Mouse (Mus musculus) limb, embryonic 12.5 days (tissue): ENCODE results near the gene Sntg2. TPM values are rescaled to one million over a fixed set of nuclear protein-coding genes. Genes with fewer than 3 reads are reported as not detected.

Source experiments
- ATAC-seq: fragments of 200-750 bp; cut with Nextera tagmentation; 2 replicates; pipeline ENCODE4 v1.8.0; 2017; ENCODE audit warnings: low read depth, moderate TSS enrichment; ENCODE audit not compliant: insufficient number of reproducible peaks, insufficient read depth, low FRiP score, low TSS enrichment
- H3K27ac ChIP-seq: fragments of 300-500 bp; sonication (generic); 2 replicates; pipeline ENCODE4 v1.5.1; 2016; ENCODE audit warnings: mild to moderate bottlenecking, moderate library complexity
- H3K27me3 ChIP-seq: fragments of 300-500 bp; sonication (generic); 2 replicates; pipeline ENCODE4 v1.6.1; 2016; ENCODE audit warnings: mild to moderate bottlenecking, moderate library complexity
- H3K36me3 ChIP-seq: fragments of 300-500 bp; sonication (generic); 2 replicates; pipeline ENCODE4 v1.6.1; 2016; ENCODE audit warnings: mild to moderate bottlenecking, moderate library complexity
- H3K4me1 ChIP-seq: fragments of 300-500 bp; sonication (generic); replicated peaks from 2 replicates; pipeline ENCODE4 v1.6.1; 2016
- H3K4me2 ChIP-seq: fragments of 300-500 bp; sonication (generic); 2 replicates; pipeline ENCODE4 v1.6.1; 2016; ENCODE audit warnings: mild to moderate bottlenecking, moderate library complexity
- H3K4me3 ChIP-seq: fragments of 300-500 bp; sonication (generic); replicated peaks from 2 replicates; pipeline ENCODE4 v1.5.1; 2016; ENCODE audit warnings: mild to moderate bottlenecking
- H3K9ac ChIP-seq: fragments of 300-500 bp; sonication (generic); replicated peaks from 2 replicates; pipeline ENCODE4 v1.6.1; 2016; ENCODE audit warnings: mild to moderate bottlenecking, moderate library complexity
- H3K9me3 ChIP-seq: fragments of 300-500 bp; sonication (generic); 2 replicates; pipeline ENCODE4 v1.6.1; 2016; ENCODE audit warnings: mild to moderate bottlenecking, moderate library complexity
- WGBS: fragments of 180-500 bp; shearing (Covaris S2); methylation state at CpG from one replicate; pipeline ENCODE4 v1.1.7; 2016; 5-methylcytosine and 5-hydroxymethylcytosine counted together
- polyA plus RNA-seq: library from polyadenylated mRNA; unstranded; fragments of >200 nt; fragmentation: Nextera tagmentation; extraction: Ambion mirVana; gene quantifications from 2 replicates; pipeline ENCODE4 v1.2.1, GENCODE M21; 2016

Sntg2 gene
- polyA plus RNA-seq, 1 experiment from 2014 or later: 1.8 TPM

GRCm38 (mm10) chr12:30348036-30348435 lies 25.1 kb downstream of the Sntg2 start:
- 0 out of 2 replicates have a peak, but pooled peaks cover 3% of the 10 kb centered on the region for H3K27me3 ChIP-seq
- no peaks in the 10 kb centered on the region for H3K9me3 ChIP-seq
- no peak for ATAC-seq
- H3K9ac ChIP-seq: no peak overlapping the region
- peaks cover 12% of the 10 kb centered on the region for H3K4me1 ChIP-seq
- no peak overlapping the region for H3K27ac ChIP-seq
- H3K36me3 ChIP-seq: no peaks in the 10 kb centered on the region
- no peak overlapping the region for H3K4me2 ChIP-seq
- H3K4me3 ChIP-seq: no peak overlapping the region
- 94% methylated on average over 1 of the region's 1 CpGs for WGBS

- H3K4me1 ChIP-seq: peaks cover 10% of the 10 kb centered on the region
- no peaks in the 10 kb centered on the region for H3K36me3 ChIP-seq
- ATAC-seq: no peak
- H3K9me3 ChIP-seq: no peaks in the 10 kb centered on the region
- 74% methylated on average over 4 of the region's 4 CpGs for WGBS
- H3K4me2 ChIP-seq: no peak overlapping the region
- no peak overlapping the region for H3K9ac ChIP-seq
- H3K27ac ChIP-seq: no peak overlapping the region
- H3K27me3 ChIP-seq: 0 out of 2 replicates have a peak, but pooled peaks cover 3% of the 10 kb centered on the region
- no peak overlapping the region for H3K4me3 ChIP-seq
These were observed 25.9 kb downstream of the Sntg2 start for GRCm38 (mm10) chr12:30347284-30347683.

DNA sequence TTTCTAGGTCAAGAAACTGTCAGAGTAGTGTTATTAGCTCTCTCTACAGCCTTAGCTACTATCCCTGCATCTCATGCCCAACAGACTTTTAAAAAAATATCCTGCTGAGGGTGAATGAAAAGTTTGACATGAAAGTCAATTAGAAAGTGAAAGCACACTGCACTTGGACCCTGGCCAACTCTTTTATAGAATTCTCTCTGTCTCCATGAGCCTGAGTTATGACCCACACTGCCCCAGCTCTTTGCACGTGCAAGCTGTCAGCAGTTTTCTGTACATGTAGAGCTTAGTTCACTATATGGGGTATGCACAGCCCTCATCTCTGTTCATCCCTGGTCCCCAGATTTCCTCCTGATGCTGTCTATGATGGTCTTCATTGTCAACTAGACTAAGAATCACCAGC lies 28.4 kb downstream of the Sntg2 start:
- no peak overlapping the region for H3K4me3 ChIP-seq
- H3K9ac ChIP-seq: no peak overlapping the region
- no peak overlapping the region for H3K4me2 ChIP-seq
- H3K9me3 ChIP-seq: no peaks in the 10 kb centered on the region
- no peak overlapping the region for H3K27ac ChIP-seq
- ATAC-seq: no peak; the same call in 1 of the 2 replicates
- peaks cover 3% of the 10 kb centered on the region; the same call in 1 of the 2 replicates for H3K27me3 ChIP-seq
- 25% methylated on average over 1 of the region's 1 CpGs for WGBS
- peaks cover 8% of the 10 kb centered on the region; the same call in 1 of the 2 replicates for H3K4me1 ChIP-seq
- no peaks in the 10 kb centered on the region for H3K36me3 ChIP-seq

DNA sequence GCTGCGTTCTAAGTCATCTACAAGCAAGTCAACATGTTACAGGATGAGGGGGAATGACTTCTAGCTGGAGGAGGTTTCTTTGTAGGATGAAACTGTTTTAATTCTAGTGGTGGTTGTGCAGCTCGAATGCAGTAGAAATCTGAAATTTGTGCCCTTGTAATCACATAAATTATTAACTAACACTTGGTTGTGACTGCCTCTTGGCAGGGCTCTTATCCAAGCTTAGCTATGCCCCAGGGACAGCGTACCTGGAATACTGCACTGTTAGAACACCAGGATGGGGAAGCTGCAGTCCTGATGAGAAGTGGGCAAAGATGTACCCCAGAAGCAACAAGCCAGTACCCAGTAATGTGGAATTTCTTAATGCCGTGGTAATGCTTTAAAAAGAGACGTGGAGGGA lies 36.9 kb downstream of the Sntg2 start:
- H3K4me3 ChIP-seq: no peak overlapping the region

GRCm38 (mm10) chr12:30334502-30334901 lies 38.7 kb downstream of the Sntg2 start:
- H3K9me3 ChIP-seq: no peaks in the 10 kb centered on the region
- 96% methylated on average over 2 of the region's 2 CpGs for WGBS
- H3K9ac ChIP-seq: no peak overlapping the region
- no peaks in the 10 kb centered on the region for H3K36me3 ChIP-seq
- ATAC-seq: no peak
- no peak overlapping the region for H3K27ac ChIP-seq
- no peak overlapping the region for H3K4me3 ChIP-seq
- no peak overlapping the region for H3K4me2 ChIP-seq
- H3K27me3 ChIP-seq: peaks cover 7% of the 10 kb centered on the region; the same call in 1 of the 2 replicates
- no peaks in the 10 kb centered on the region for H3K4me1 ChIP-seq

More for the DNA sequence above, 36.9 kb downstream of the Sntg2 start:
- 87% methylated on average over 5 of the region's 5 CpGs for WGBS
- H3K27me3 ChIP-seq: peaks cover 7% of the 10 kb centered on the region; the same call in 1 of the 2 replicates
- no peak overlapping the region for H3K4me2 ChIP-seq
- no peaks in the 10 kb centered on the region for H3K36me3 ChIP-seq
- H3K9me3 ChIP-seq: no peaks in the 10 kb centered on the region
- no peak overlapping the region for H3K9ac ChIP-seq
- H3K27ac ChIP-seq: no peak overlapping the region
- no peak for ATAC-seq
- H3K4me1 ChIP-seq: no peaks in the 10 kb centered on the region

GRCm38 (mm10) chr12:30317971-30318370 lies 55.2 kb downstream of the Sntg2 start:
- ATAC-seq: 0 out of 2 replicates have a peak, but pooled peaks have one; percentile 37
- 20% methylated on average over 2 of the region's 2 CpGs for WGBS
- Histone ChIP-seq H3K9ac (no peak overlapping the region), H3K4me2 (no peak overlapping the region), H3K9me3 (no peaks in the 10 kb centered on the region), H3K27me3 (no peaks in the 10 kb centered on the region), H3K27ac (no peak overlapping the region), H3K4me1 (no peaks in the 10 kb centered on the region), H3K4me3 (no peak overlapping the region), H3K36me3 (no peaks in the 10 kb centered on the region)

DNA sequence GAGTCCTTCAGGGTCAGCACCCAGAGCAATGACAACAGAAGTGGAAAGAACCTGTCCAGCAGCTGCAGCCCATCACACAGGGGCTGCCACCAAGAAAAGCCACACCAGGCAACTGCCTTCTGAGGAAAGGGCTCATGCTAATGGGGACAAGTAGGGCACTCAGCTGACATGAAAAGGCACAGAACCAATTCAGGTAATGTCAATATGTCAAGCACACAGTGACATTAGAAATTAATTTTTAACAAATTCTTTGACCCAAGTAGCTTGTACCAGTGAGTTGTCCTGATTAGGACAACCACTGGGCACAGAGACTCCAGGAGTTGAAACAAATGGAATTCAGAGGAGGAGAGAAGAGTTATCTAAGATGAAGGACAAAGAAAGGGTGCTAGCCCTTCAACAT lies 60.2 kb downstream of the Sntg2 start:
- no peak for ATAC-seq
- Histone ChIP-seq H3K9me3 (no peaks in the 10 kb centered on the region), H3K9ac (no peak overlapping the region), H3K27ac (no peak overlapping the region), H3K27me3 (no peaks in the 10 kb centered on the region), H3K4me2 (no peak overlapping the region), H3K4me3 (no peak overlapping the region), H3K4me1 (peaks cover 4% of the 10 kb centered on the region; the same call in 1 of the 2 replicates), H3K36me3 (no peaks in the 10 kb centered on the region)

GRCm38 (mm10) chr12:30308197-30308939 lies 64.8 kb downstream of the Sntg2 start:
- Histone ChIP-seq H3K9me3 (no peaks in the 10 kb centered on the region), H3K27ac (no peak overlapping the region), H3K9ac (no peak overlapping the region), H3K4me1 (peaks cover 4% of the 10 kb centered on the region; the same call in 1 of the 2 replicates), H3K4me2 (no peak overlapping the region), H3K27me3 (peaks cover 3% of the 10 kb centered on the region; the same call in 1 of the 2 replicates), H3K36me3 (no peaks in the 10 kb centered on the region), H3K4me3 (no peak overlapping the region)
- no peak for ATAC-seq
- 62% methylated on average over 5 of the region's 5 CpGs for WGBS

DNA sequence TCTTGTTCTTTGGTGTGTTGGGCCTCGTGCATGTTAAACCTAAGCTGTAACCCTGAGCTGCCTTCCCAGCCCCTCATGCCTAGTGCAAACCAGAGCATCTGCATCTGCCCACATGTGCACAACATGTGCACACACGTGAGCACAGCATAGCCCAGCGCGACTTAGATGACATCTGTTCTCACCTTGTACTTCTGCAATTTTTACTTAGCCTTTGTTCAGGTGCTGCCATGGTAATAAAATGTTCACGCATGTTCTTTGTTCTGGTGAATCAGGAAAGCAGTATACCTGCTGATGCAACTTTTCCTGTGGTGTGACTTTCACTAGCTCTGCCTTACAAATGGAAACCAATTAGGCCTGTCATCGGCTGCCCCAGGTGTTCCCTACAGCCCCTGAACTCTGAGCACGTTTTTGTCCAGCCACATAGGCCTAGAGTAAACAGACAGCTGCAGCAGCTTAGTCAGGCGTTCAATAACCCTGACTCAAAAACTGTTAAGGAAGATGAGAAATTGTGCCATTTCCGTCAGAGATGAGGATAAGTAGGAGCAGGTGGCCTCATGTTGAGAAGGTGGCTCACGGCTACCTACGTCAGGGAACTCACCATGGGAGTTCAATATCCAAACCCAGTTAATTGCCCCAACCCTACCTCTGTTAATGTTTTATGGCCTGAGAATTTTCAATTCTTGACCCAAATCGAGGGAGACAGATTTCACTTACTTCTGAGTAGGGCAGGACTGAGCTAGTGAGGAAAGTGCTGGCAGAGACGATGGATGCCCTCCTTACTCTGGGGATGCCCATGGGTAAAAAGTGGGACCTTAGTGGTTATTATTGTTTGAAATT lies 80.2 kb downstream of the Sntg2 start:
- Histone ChIP-seq H3K9me3 (no peaks in the 10 kb centered on the region), H3K4me1 (peaks cover 11% of the 10 kb centered on the region), H3K27ac (0 out of 2 replicates have a peak overlapping the region, but pooled peaks have one; percentile 23), H3K4me3 (no peak overlapping the region), H3K9ac (no peak overlapping the region), H3K4me2 (no peak overlapping the region), H3K36me3 (no peaks in the 10 kb centered on the region), H3K27me3 (peaks cover 12% of the 10 kb centered on the region; the same call in 1 of the 2 replicates)
- ATAC-seq: peak; percentile 85
- WGBS: 35% methylated on average over 13 of the region's 13 CpGs

GRCm38 (mm10) chr12:30286888-30287573 lies 86.1 kb downstream of the Sntg2 start:
- Histone ChIP-seq H3K27ac (no peak overlapping the region), H3K4me2 (no peak overlapping the region), H3K4me1 (peaks cover 7% of the 10 kb centered on the region), H3K4me3 (no peak overlapping the region), H3K9ac (no peak overlapping the region), H3K36me3 (no peaks in the 10 kb centered on the region), H3K9me3 (no peaks in the 10 kb centered on the region), H3K27me3 (peaks cover 4% of the 10 kb centered on the region; the same call in 1 of the 2 replicates)
- no peak; the same call in 1 of the 2 replicates for ATAC-seq
- WGBS: 34% methylated on average over 5 of the region's 5 CpGs

DNA sequence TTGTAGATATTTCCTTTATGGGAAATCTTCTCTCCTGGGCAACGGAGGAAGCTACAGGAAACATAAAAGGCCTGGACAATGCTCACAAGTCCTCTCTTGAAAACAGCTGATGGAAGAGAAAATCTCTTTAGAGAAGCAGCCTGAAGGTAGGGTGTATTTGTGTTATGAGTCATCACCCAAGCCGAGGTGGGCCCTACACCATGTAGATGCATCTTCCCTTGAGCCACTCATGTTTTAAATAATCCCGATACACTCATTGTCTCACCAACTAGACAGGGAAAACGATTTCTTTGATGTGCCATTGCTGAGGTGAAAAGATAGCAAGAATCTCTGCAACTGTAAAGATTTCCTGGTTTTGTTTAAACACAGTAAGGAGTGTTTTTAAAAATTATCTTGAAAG lies 89.4 kb downstream of the Sntg2 start:
- no peak overlapping the region for H3K27ac ChIP-seq
- ATAC-seq: no peak
- H3K9ac ChIP-seq: no peak overlapping the region
- H3K36me3 ChIP-seq: no peaks in the 10 kb centered on the region
- peaks cover 7% of the 10 kb centered on the region for H3K4me1 ChIP-seq
- peaks cover 11% of the 10 kb centered on the region for H3K27me3 ChIP-seq
- 82% methylated on average over 4 of the region's 4 CpGs for WGBS
- no peak overlapping the region for H3K4me3 ChIP-seq
- H3K9me3 ChIP-seq: no peaks in the 10 kb centered on the region
- H3K4me2 ChIP-seq: no peak overlapping the region
